Mouse (Mus musculus): ENCODE data around the gene Igfbp6. TPM values are rescaled to one million over a fixed set of nuclear protein-coding genes. Genes with fewer than 3 reads are reported as not detected.
A peak's percentile ranks its signal among the peaks of the same experiment; 100 is the strongest.

Gene Igfbp6
- polyA plus RNA-seq, 1 experiment from 2014 or later, result 39.5 TPM

DNA sequence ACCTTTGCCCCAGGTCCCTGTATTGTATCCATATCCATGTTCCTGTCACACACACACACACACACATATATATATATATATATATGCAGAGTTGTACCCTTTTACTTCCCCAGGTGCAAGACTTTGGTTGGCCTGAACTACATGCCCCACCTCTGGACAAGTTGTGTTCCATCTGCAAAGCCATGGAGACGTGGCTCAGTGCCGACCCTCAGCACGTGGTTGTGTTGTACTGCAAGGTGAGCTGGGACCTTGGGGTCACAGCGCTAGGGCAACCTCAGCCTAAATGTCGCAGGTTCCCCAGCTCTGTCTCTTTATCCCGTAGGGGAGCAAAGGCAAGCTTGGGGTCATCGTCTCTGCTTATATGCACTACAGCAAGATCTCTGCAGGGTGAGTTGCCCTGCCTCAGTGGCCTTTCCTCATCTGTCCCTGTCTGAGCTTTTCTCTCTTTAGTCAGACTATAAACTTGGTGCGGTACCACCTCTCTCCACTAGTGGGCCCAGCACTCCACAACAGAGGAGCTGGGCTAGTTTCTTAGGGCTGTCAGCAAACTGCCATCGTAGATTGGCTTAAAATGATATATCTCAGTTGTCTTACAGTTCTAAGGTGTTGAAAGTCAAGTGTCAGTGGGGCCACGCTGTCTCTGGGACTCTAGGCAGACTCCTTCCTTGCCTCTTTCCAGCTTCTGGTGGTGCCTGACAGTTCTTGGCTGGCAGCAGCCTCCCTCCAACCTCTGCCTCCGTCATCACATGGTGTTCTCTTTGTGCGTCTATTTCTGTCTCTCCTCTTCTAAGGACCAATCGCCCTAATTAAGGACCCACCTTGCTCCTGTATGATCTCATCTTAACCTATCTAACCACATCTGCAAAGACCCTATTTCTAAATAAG is 36.2 kb upstream of the Igfbp6 start:
- 43% methylated on average over 13 of the region's 13 CpGs for WGBS
- Histone ChIP-seq H3K27me3 (ENCODE audit: control insufficient read depth, insufficient read depth, low read length) (no peaks in the 10 kb centered on the region), H3K4me3 (ENCODE audit: low read depth, low read length) (no peak overlapping the region), H3K36me3 (ENCODE audit: control insufficient read depth, insufficient read depth, low read length) (peaks cover 30% of the 10 kb centered on the region), H3K27ac (replicated peaks) (no peak overlapping the region; the same call in 1 of the 2 replicates), H3K9ac (ENCODE audit: low read length) (no peak overlapping the region), H3K4me2 (replicated peaks; ENCODE audit: low read depth) (no peak overlapping the region), H3K9me3 (ENCODE audit: control insufficient read depth, low read length) (no peaks in the 10 kb centered on the region), H3K4me1 (replicated peaks; ENCODE audit: control insufficient read depth, insufficient read depth) (peaks cover 14% of the 10 kb centered on the region)
- ATAC-seq (ENCODE audit: low FRiP score, low TSS enrichment) (no peak), DNase-seq (ENCODE audit: low spot score) (peak; percentile 80)
- TF ChIP-seq EP300 (optimal IDR thresholded peaks at IDR 0.05) (no peak), CTCF (IDR thresholded peaks at IDR 0.05; ENCODE audit: low read depth) (peak; percentile 85)

DNA sequence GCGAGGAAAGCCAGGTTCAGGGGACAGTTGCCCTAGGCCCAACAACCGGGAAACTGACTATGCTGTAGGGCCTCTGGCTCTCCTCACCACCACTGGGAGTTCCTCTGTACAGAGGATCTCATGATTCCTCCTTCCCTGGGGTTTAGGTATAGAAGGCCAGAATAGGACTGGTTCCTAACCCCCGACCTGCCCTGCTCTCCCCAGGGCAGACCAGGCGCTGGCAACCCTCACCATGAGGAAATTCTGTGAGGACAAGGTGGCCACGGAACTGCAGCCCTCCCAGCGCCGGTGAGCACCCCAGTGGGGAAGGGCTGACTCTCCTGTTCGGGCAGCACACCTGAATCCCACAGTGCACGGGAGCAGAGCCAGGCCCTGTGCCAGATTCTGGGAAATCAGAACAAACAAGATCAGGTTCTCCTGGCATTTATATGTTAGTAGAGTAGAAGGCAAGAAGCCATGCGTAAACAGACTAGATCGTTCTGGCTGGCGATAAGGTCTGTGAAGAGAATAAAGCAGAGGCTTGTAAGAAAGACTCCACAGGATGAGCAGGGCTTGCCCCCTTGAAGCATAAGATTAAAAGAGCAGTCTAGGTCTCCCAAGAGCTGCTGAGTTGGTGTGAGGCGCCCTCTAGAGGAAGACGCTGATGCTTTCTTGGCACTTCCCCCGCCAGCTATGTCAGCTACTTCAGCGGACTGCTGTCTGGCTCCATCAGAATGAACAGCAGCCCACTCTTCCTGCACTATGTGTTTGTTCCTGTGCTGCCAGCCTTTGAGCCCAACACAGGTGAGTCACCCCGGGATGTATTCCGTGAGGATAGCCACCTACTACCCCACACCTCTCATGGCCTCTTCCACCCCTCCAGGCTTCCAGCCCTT is 35.3 kb upstream of the Igfbp6 start:
- WGBS, result 43% methylated on average over 18 of the region's 18 CpGs
- Histone ChIP-seq H3K4me3 (ENCODE audit: low read depth, low read length) (no peak overlapping the region), H3K27ac (replicated peaks) (peak overlapping the region; percentile 25; the same call in 1 of the 2 replicates), H3K9ac (ENCODE audit: low read length) (no peak overlapping the region), H3K4me2 (replicated peaks; ENCODE audit: low read depth) (no peak overlapping the region), H3K36me3 (ENCODE audit: control insufficient read depth, insufficient read depth, low read length) (peaks cover 34% of the 10 kb centered on the region), H3K4me1 (replicated peaks; ENCODE audit: control insufficient read depth, insufficient read depth) (peaks cover 14% of the 10 kb centered on the region), H3K9me3 (ENCODE audit: control insufficient read depth, low read length) (no peaks in the 10 kb centered on the region), H3K27me3 (ENCODE audit: control insufficient read depth, insufficient read depth, low read length) (no peaks in the 10 kb centered on the region)
- peak; percentile 24 for ATAC-seq (ENCODE audit: low FRiP score, low TSS enrichment)
- peak; percentile 87 for TF ChIP-seq CTCF (IDR thresholded peaks at IDR 0.05; ENCODE audit: low read depth)
- TF ChIP-seq EP300 (optimal IDR thresholded peaks at IDR 0.05), result no peak
- DNase-seq (ENCODE audit: low spot score), result peak; percentile 84

- Histone ChIP-seq H3K9ac (ENCODE audit: low read length) (no peak overlapping the region), H3K27me3 (ENCODE audit: control insufficient read depth, insufficient read depth, low read length) (no peaks in the 10 kb centered on the region), H3K36me3 (ENCODE audit: control insufficient read depth, insufficient read depth, low read length) (peaks cover 34% of the 10 kb centered on the region), H3K4me2 (replicated peaks; ENCODE audit: low read depth) (no peak overlapping the region), H3K27ac (replicated peaks) (no peak overlapping the region), H3K4me3 (ENCODE audit: low read depth, low read length) (no peak overlapping the region), H3K9me3 (ENCODE audit: control insufficient read depth, low read length) (no peaks in the 10 kb centered on the region), H3K4me1 (replicated peaks; ENCODE audit: control insufficient read depth, insufficient read depth) (peaks cover 11% of the 10 kb centered on the region)
- WGBS, result 91% methylated on average over 7 of the region's 7 CpGs
- TF ChIP-seq CTCF (IDR thresholded peaks at IDR 0.05; ENCODE audit: low read depth), result no peak
- no peak for TF ChIP-seq EP300 (optimal IDR thresholded peaks at IDR 0.05)
- ATAC-seq (ENCODE audit: low FRiP score, low TSS enrichment) (no peak), DNase-seq (ENCODE audit: low spot score) (no peak)
Measured at GRCm38 (mm10) chr15:102110271-102110670, 33.9 kb upstream of the Igfbp6 start.

DNA sequence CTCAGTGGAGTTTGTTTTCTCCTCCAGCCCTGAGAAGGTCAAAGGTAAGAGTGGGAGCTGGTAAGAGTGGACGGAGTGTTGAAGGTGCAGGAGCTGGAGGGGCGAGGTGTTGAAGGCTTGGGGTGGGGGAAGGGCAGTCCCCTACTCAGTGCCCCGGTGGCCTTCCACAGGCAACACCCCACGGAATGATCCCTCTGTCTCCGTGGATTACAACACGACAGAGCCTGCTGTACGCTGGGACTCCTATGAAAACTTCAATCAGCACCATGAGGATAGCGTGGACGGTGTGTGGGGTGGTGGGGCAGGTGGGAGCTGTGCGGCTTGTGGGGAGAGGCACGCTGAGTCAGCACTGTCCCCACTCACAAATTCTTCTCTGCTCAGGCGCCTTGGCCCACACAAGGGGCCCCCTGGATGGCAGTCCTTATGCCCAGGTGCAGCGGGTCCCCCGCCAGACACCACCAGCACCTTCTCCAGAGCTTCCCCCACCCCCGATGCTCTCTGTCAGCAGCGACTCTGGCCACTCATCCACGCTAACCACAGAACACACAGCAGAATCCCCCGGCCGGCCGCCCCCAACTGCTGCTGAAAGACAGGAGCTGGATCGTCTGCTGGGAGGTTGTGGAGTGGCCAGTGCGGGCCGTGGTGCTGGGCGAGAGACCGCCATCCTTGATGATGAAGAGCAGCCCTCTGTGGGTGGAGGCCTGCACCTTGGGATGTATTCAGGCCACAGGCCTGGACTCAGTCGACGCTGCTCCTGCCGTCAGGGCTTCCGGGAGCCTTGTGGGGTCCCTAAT is 33.3 kb upstream of the Igfbp6 start:
- H3K9me3 ChIP-seq (ENCODE audit: control insufficient read depth, low read length), result no peaks in the 10 kb centered on the region
- H3K27me3 ChIP-seq (ENCODE audit: control insufficient read depth, insufficient read depth, low read length), result no peaks in the 10 kb centered on the region
- no peak overlapping the region for H3K4me3 ChIP-seq (ENCODE audit: low read depth, low read length)
- DNase-seq (ENCODE audit: low spot score) (no peak), ATAC-seq (ENCODE audit: low FRiP score, low TSS enrichment) (no peak)
- no peak overlapping the region for H3K27ac ChIP-seq (replicated peaks)
- H3K4me2 ChIP-seq (replicated peaks; ENCODE audit: low read depth), result no peak overlapping the region
- 81% methylated on average over 29 of the region's 29 CpGs for WGBS
- TF ChIP-seq CTCF (IDR thresholded peaks at IDR 0.05; ENCODE audit: low read depth), result no peak
- TF ChIP-seq EP300 (optimal IDR thresholded peaks at IDR 0.05), result no peak
- H3K36me3 ChIP-seq (ENCODE audit: control insufficient read depth, insufficient read depth, low read length), result peaks cover 40% of the 10 kb centered on the region
- peaks cover 6% of the 10 kb centered on the region for H3K4me1 ChIP-seq (replicated peaks; ENCODE audit: control insufficient read depth, insufficient read depth)
- H3K9ac ChIP-seq (ENCODE audit: low read length), result no peak overlapping the region

DNA sequence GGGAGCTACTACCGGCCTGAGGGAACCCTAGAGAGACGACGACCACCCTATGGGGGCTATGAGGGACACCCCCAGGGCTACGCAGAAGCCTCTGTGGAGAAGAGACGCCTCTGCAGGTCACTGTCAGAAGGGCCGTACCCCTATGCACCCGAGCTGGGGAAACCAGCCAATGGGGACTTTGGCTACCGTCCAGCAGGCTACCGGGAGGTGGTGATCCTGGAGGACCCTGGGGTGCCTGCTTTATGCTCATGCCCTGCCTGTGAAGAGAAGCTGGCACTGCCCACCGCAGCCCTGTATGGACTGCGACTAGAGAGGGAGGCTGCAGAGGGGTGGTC is 32.7 kb upstream of the Igfbp6 start:
- no peak for ATAC-seq (ENCODE audit: low FRiP score, low TSS enrichment)
- 89% methylated on average over 11 of the region's 11 CpGs for WGBS
- Histone ChIP-seq H3K27ac (replicated peaks) (no peak overlapping the region), H3K9me3 (ENCODE audit: control insufficient read depth, low read length) (no peaks in the 10 kb centered on the region), H3K4me2 (replicated peaks; ENCODE audit: low read depth) (no peak overlapping the region), H3K27me3 (ENCODE audit: control insufficient read depth, insufficient read depth, low read length) (no peaks in the 10 kb centered on the region), H3K4me1 (replicated peaks; ENCODE audit: control insufficient read depth, insufficient read depth) (peaks cover 3% of the 10 kb centered on the region; the same call in 1 of the 2 replicates), H3K36me3 (ENCODE audit: control insufficient read depth, insufficient read depth, low read length) (peaks cover 40% of the 10 kb centered on the region), H3K9ac (ENCODE audit: low read length) (no peak overlapping the region), H3K4me3 (ENCODE audit: low read depth, low read length) (no peak overlapping the region)
- DNase-seq (ENCODE audit: low spot score), result no peak
- TF ChIP-seq CTCF (IDR thresholded peaks at IDR 0.05; ENCODE audit: low read depth) (no peak), EP300 (optimal IDR thresholded peaks at IDR 0.05) (no peak)
